Mouse (Mus musculus) retina, postnatal 7 days (tissue): ENCODE data around the gene Mx1.

ENCODE experiments used
- DNase-seq: peaks from one replicate; pipeline ENCODE4 v3.0.0-alpha.2; 2012; ENCODE audit warnings: low read depth, low spot score

Mx1 gene

GRCm38 (mm10) chr16:97462481-97463181 lies at the start of gene Mx1:
Mx1 (minus strand) TSS chr16:97462907.
- no peak for DNase-seq

DNA sequence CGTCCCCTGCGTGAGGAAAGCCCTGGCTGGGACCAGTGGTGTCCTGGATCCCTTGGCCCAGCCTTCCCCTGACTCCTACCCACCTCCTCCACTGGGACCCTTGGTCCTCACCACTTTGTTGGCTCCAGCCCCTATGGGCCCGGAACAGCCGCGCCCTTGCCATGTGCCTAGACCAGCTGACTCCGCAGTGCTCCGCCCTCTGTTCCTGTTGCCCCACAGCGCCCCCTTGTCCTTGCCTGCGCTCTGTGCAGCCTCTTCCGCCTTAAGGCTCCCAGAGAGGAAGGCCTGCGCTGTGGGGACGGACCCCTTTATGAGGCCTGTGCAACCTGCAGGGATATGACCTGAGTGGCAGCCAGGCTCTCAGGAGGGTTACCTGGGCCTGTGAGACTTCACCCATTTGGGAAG lies 49.6 kb upstream of the Mx1 start:
- no peak for DNase-seq

DNA sequence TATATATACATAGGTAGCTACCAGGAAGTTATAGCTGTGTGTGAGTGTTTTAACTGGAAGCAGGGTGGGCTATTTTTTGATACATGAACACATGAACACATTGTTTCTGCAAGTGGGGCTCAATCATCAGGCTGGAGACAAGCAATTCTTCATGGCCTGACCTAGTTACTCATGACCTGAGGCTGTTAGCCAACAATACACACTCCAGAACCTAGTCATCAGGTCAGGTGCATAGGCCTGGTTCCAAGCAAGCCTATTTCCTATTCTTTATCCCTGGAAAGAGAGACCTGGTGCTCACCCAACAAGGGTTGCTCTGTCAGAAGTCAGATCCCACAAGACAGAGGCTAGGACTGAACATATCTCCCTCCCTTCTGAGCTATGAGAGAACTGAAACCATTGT lies 48.8 kb upstream of the Mx1 start:
- DNase-seq, result no peak

- DNase-seq, result no peak
Observed at GRCm38 (mm10) chr16:97510849-97511248, 48.1 kb upstream of the Mx1 start.

GRCm38 (mm10) chr16:97507783-97508182 lies 45.1 kb upstream of the Mx1 start:
- DNase-seq, result no peak

DNA sequence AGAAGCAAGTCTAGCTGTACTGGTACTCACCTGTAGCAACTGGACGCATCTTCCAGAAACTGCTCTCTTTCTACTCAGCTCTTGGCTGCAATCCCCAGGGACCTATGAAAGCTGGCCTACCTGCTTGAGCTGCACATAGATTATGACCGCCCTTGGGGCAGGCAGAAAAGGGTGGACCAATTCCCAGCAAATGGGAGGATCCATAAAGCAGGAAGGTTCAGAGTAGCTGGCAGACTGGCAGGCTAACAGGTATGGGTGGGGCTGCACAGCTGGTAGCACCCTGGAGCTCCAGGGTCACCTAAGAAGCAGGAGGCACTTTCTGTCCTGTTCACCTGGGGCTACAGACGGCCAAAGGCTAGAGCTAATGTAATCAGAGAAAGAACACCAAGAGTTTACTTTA lies 42.1 kb upstream of the Mx1 start:
- DNase-seq, result no peak

DNA sequence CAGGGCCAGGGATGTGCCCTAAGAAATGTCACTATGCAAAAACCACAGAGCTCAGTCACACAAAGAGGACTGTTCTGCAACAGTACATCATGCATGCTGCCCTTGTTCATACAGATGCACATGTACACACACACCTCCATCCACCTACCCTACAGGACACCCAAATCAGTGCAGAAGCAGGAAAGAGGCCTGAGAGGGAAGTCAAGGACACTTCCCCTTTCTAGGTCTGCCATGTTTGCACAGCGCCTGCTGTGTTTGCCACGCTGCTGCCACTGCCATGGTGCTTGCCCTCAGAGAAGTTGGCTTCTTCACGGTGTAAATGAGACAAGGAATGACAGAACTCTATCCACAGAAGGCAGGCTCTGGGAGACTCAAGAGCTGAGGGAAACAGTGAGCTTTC lies 41.1 kb upstream of the Mx1 start:
- no peak for DNase-seq

DNA sequence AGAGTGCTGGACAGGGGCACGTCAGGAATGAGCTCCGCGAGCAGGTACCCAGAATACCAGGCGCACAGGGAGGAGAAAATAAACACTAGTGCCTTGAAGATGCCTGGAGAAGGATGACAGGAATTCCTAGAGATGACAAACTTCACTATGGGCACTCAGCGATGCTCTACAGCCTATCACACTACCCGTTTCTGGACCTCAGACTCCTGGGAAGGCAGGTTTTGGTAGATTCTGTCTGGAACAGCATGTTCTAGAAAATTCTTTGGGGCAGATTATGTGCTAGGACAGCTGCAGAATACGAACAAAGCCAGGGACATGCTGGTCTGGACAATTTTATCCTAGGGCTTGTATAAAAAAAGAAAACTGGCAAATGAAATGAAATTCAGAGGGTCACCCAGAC lies 38.2 kb upstream of the Mx1 start:
- DNase-seq, result no peak

DNA sequence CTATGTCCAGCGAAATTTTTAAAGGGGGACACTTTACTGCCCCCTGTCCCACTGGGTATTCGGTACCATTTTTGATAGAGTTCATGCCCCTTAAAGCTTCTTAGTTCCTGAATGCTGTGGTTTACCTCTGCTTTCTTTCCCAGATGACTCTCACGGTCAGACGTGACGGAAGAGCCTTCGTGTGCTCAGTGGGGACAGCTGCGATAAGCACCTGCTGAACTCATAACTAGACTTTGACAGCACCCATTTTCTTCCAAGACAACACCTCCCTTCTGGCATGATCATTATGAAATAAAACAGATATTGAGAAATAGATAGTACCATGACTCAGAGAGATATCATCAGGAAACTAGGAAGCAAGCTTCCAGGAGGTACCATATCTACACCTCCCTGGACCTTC lies 36.7 kb upstream of the Mx1 start:
- DNase-seq, result no peak

GRCm38 (mm10) chr16:97498139-97498538 lies 35.4 kb upstream of the Mx1 start:
- no peak for DNase-seq

GRCm38 (mm10) chr16:97497682-97498081 lies 35.0 kb upstream of the Mx1 start:
- no peak for DNase-seq

DNA sequence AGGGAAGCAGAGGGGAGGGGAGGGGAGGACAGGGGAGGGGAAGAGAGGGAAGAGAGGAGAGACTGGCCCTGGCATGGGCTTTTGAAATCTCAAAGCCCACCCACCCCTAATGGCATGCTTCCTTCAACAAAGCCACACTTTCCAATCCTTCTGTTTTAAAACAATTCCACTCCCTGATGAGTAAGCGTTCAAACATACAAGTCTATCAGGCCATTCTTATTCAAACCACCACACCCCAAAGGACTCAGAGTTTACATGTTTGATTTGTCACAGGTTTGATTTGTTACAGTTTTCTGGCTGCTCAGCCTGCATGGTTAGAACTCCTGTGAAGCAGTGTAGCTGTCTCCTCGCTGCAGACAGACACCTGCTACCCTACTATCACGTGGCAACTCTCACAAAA lies 33.3 kb upstream of the Mx1 start:
- no peak for DNase-seq

DNA sequence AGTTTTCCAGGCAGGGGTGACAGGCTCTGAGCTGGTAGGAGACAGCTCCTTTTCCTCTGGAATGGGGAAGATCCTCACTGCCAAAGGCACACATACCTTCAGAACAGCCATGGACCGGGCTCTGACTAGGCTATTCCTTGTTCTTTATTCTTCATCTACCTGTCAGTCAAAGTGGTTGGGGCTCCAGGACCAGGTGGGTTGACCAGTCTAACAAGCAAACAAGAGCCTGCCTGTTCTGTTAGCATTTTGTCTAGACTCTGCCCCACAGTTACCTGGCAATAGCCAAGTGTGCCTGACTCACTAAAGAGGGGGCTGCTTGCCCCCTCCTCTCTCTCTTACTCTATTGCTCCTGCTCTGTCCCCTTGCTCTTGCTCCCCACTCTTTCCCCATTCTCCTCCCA lies 29.7 kb upstream of the Mx1 start:
- no peak for DNase-seq

- no peak for DNase-seq
Observed at GRCm38 (mm10) chr16:97478655-97479054, 15.9 kb upstream of the Mx1 start.

GRCm38 (mm10) chr16:97476524-97476923 lies 13.8 kb upstream of the Mx1 start:
- DNase-seq, result no peak

DNA sequence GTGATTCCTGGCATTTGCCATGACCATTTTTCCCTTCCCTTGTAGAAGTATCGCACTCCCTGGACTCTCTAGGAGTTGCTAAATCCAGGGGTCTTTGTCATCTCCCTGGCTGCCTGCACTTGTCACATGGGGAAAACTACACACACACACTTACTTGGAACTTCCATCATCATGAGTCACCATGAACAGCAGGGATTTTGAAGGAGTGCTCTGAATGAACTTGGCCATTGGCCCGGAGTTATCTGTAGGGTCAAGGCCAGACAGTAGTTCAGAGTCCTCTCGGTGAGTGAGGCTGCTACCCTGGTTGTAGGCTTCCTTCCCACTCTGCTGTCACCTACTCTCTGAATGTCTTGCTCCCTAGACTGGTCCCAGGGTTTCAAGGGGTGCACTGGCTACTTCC lies 12.9 kb upstream of the Mx1 start:
- no peak for DNase-seq

DNA sequence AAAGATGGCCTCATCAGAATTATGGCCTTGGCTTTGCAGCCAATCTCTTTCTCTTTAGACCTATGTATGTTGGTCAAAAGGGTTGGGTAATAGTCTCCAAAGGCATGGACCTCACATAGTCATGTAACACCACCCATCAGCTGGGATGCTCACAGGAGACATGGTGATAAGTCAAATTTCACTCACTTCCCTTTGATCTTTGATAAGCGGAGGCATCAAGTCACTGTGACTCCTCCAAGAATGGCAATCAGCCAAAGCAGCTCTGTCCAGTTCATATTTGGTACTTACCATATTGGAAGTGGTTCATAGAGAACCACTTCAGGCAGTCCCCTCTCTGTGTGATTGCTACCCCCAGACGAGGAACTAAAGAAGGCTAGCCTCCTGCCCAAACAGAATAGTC lies 12.0 kb upstream of the Mx1 start:
- no peak for DNase-seq

- no peak for DNase-seq
Observed at GRCm38 (mm10) chr16:97467993-97468791, 5.5 kb upstream of the Mx1 start.

DNA sequence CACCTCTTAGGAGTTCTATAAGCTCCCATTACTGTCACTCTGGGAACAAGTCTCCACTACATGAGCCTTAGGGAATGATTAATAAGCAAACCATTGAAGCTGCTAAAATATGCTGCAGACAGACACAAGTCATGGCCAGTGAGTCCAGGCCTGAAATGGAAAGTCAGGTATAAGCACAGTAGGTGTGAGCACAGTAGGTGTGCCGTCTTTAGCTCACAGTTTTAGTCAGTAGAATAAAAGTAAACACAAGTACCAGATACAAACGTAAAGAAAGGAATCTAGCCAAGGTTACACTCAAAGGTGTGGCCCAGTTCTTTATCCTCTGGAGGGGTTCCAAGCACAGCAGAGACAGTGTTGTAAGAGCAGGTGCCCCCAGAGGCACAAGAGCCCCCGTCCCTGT lies 4.8 kb upstream of the Mx1 start:
- no peak for DNase-seq

- DNase-seq, result no peak
Observed at GRCm38 (mm10) chr16:97466182-97466957, 3.7 kb upstream of the Mx1 start.

- no peak for DNase-seq
Observed at GRCm38 (mm10) chr16:97461271-97461670, 1.4 kb downstream of the Mx1 start.

DNA sequence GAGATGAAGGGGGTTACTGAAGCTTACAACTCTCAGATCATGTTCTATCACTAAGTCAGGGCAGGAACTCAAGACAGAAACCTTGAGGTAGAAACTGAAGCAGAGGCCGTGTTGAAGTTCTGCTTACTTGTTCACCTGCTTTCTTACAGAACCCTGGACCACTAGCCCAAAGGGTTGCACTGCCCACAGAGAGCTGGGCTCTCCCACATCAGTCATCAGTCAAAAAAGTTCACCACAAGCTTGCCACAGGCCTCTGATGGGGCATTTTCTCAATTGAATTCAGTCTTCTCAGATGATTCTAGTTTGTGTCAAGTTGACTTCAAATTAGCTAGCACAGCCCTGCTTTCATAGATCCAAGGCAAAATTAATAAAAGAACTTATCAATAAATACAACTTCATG lies 2.9 kb downstream of the Mx1 start:
- no peak for DNase-seq

GRCm38 (mm10) chr16:97447386-97447785 lies 15.3 kb downstream of the Mx1 start:
- DNase-seq, result no peak
